Mouse (Mus musculus) monocyte, adult 2 months (primary cell): ENCODE data around the gene Elovl5.

Source experiments
- DNase-seq, 2 experiments: peaks; one replicate each; pipeline ENCODE4 v3.0.0; 2022; ENCODE audit warnings: low spot score in 2 of 2, low read depth in 1 of 2

The Elovl5 gene

GRCm38 (mm10) chr9:77928769-77929168 lies 11.6 kb downstream of the Elovl5 start:
- DNase-seq: no peak

- no peak for DNase-seq
These were observed 12.1 kb downstream of the Elovl5 start for GRCm38 (mm10) chr9:77929296-77929695.

DNA sequence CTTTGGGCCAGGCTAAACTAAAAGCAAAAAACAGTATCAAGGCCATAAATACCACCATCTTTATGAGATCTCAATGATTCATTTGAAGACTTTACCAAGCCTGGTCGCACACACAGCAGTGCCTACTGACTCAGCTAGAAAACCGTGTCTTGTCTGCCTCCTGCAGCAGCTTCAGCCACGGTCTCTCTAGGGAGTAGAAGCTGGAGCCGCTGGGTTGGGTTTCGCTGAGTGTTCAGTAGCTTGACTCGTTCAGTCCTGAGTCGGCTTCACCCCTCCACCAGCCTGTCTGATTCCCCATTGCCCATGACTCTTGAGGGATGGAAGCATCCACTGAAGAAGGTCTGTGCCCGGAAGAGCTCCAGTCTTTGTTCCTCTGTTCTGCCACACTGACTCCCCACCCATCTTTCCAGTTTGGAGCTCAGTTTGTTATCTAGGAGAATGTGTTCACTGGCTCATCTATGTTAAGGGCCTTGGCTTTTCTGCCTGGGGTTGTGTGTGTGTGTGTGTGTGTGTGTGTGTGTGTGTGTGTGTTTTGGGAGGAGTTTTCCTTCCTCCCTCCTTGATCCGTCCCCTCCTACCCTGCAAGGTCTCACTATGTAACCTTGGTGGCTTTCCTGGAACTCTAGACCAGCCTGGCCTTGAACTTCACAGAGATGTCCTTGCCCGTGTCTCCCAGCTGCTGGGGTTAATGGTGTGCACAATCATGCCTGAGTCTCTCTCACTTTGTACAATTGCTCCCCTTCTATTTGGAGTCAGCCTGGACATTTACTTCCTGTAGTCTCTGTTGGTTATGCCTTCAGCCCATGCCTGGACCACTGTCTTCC lies 13.1 kb downstream of the Elovl5 start:
- DNase-seq: no peak

GRCm38 (mm10) chr9:77930860-77931184 lies 13.7 kb downstream of the Elovl5 start:
- DNase-seq: peak in 1 of 2 experiments; percentile 38

DNA sequence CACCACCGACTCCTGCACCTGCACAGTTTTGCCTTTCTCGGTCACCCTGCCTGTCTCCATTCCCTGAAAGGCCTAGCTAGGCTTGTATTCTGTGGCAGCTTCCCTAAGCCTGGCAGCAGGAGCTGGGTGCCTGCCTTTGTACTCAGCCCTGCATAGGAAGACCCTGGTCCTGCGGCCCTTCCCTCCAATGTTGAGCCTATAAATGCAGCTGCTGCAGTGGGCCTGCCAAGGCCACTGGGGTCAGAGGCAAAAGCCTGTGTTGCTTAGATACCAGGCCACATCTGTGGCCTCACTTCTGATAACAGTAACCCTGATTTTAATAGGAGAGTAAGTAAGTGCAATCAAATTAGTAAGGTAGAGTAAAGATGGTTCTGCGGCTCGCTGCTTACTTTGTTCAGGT lies 14.6 kb downstream of the Elovl5 start:
- DNase-seq: no peak

DNA sequence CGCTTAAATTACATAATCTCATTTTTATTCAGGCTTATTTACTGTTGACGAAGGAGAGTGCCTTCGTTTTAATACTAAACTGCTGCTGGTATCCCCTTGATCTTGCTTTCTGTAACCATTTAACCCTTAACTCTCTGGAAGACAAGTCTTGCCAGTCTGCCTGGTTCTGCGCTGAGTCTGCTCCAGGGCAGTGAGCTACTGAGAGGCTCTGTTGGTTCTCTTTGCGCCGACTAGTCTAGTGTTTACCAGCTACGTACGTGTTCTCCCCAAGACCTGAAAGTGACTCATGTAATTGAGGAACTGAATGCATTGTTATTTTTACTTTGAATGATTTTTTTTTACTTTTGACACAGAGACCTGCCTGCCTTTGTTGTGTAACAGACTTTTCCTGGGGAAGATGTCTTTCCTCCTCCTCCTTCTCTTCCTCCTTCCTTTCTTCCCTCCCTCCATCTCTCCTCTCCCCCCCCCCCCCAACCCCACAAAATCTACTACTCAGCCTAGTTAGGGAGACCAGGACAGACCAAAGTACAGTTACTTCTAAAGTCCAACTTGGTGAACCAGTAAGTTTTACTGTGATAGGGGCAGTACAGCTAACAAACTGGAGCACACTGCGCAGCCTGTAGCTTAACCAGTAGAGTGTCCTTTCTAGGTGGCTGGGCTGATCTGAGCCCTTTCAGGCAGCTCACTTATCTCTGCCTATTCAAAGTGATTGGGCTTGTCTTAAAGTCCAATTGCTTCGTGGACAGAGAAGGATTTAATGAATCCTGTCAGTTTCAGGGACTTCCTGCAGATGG lies 18.9 kb downstream of the Elovl5 start:
- peak in 1 of 2 experiments; percentile 33 for DNase-seq

DNA sequence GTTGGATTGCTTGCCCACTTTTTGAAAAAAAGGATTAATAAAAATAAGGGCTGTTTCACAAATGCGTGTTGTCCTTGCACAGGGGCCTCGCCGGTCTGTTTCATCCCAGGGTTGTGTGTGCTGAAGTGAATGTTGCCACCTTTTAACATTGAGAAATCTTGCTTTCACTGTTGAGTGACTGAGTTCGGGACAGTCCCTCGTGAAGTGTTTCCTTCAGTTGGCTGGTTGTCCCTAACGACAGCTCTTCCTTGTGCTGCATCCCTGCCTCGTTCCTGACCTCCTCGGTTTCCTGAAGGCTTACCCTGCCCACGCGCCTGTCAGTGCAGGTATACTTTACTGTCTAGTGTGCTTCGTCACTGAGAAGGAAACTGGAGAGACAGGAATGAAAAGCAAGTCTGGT lies 20.7 kb downstream of the Elovl5 start:
- DNase-seq: no peak

DNA sequence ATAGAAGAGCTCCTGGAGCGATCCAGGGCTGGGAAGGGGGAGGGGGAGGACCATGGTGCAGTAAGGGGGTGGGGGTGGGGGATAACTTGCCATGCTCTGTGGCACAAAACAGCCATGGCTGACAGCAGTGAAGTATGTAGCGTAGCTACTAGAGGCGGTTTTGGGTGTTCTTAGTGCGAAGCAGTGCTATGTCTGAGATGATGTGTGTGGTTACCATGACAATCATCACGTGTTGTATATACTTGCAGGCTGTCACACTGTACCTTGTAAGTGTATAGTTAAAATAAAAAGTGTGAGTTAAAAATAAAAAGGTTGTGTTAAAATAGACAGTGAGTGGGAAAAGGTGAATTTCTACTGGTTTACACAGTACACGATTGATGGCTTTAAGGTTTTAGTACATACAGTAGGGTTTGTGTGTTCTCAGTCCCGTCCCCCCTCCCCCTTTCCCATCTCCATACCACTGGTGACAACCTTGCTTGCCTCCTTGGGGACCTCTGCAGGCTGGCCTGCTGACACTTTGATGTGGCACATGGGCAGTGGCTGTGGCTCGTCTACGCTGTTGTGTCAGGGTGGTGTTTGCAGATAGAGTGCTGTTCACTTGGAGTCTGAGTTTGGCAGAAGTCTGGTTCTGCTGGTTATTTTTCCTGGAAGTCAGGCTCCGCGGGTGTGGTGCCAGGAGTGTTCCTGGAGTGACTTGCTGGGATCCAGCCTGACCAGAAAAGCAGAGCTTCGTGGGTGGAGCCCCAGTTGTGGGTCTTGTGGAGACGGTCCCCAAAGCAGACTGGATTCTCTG lies 21.8 kb downstream of the Elovl5 start:
- no peak for DNase-seq

DNA sequence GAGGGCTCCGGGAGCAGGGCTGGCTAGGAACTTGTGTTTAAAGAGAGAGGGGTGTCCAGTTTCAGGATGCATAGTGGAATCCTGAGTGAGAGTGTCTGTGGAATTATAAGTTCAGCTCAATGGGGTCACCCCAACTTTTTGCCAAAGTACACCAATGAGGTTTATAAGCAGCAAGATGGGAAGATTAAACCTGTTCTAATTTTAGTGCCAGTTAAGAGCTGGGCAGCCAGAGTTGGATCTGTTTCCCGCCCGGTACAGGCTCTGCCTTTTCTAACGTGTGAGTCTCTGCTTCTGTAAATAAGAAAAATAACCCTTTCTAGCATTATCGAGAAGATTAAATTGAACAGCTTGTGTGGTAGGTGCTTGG lies 22.4 kb downstream of the Elovl5 start:
- DNase-seq: no peak

DNA sequence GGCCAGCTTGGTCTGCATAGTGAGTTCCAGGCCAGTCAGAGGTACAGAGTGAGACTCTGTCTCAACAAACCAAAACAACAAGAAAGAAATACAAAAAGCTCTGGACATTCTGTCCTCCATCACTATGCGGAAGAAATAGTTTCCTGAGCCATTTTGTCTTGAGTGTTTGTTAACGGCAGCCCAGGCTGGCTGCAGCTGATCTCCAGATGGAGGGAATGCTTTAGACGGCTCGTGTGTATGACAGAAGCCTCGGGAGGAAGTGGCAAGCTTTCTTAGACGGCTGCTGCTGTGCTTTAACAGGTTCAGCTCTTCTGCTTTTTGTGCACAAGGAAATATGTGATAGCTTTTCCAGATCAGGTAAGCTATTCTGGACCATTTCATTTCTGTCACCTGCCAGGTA lies 23.9 kb downstream of the Elovl5 start:
- no peak for DNase-seq

DNA sequence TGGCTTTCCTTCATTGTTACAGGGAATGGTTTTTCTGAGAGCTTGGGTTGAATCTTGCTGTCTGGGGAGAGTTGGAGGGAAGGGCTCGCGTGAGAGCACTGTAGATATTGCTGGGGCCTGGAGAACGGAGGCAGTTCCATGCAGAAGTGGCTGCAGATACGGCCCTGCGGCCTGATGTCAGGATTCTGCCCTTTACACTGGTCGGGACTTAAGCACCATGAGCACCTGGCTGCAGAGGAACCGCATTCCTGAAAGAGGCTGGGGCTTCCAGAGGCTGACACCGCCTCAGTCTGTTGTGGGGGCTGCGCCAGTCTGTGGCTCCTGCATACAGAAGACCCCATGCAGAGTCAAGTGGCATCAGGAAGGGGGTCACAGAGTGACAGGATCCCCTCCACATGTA lies 24.7 kb downstream of the Elovl5 start:
- no peak for DNase-seq

- DNase-seq: no peak
These were observed 25.2 kb downstream of the Elovl5 start for GRCm38 (mm10) chr9:77942411-77942810.

GRCm38 (mm10) chr9:77943316-77943715 lies 26.2 kb downstream of the Elovl5 start:
- no peak for DNase-seq

- no peak for DNase-seq
These were observed 27.0 kb downstream of the Elovl5 start for GRCm38 (mm10) chr9:77944195-77944594.

- DNase-seq: no peak
These were observed 28.9 kb downstream of the Elovl5 start for GRCm38 (mm10) chr9:77945792-77946666.

DNA sequence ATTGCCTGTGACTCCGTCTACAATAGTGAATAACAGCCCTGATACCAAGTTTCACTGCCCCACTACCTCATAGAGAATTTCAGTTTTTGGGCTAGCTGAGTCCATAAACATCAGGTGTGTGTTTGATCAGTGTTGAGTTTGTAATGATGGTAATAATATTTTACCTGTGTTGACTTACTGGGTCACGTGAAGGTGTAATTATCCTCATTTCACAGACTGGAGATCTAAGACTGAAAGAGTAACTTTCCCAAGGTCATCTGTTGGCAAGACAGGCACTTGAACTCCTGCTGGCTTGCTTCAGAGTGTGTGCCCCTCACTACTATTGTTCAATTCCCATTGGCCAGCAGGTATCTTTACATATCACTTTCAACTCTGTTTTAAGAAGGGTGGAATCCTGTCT lies 31.1 kb downstream of the Elovl5 start:
- DNase-seq: no peak

GRCm38 (mm10) chr9:77949753-77950268 lies 32.6 kb downstream of the Elovl5 start:
- no peak for DNase-seq

DNA sequence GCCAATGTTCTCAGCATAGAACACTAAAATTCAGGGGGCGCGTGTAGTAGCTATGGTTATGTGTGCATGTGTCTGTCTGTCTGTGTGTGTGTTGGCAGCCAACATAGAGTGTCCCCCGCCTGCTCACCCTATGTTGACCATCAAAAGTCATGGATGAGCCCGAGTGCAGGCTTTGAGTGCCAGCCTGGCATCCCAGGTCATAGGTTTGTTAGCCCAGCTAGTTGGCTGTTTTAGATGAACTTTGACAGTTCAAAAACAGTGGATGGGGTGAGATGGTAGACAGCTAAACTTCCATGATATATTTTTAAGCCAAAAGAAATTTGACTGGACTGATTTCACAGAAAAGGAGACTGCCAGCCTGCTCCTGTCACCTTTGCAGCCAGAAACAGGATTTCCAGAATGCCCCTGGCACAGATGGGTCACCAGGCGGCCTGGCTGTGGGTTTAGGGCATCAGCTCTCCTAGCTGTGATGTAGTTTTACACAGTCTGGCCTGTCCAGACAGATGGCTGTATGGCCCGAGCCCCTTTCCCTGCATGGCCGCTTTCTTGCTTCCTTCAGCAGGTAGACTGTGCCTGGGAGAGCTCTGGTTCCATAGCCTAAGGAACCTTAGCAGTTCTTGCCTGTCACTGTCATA lies 33.8 kb downstream of the Elovl5 start:
- no peak for DNase-seq

GRCm38 (mm10) chr9:77951971-77952370 lies 34.8 kb downstream of the Elovl5 start:
- no peak for DNase-seq

DNA sequence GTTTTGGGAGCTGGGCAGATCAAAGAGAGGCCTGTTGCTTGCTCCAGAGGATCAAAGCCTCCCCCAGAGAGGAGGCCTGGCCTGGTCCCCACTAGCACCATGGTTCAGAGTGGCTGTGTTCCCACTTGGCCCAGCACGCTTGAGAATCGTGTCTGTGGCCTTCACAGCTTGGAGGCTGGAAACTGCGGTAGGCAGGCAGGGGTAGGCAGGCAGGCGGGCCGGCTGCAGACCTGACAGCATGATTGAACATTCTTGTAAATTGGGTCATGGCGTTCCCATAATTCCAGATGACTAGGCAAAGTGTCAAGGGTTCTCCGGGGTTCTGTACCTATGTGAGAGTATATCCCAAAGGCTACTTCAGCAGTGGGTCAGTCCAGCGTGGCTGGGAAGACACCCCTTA lies 35.9 kb downstream of the Elovl5 start:
- no peak for DNase-seq
